Mouse (Mus musculus): ENCODE data around the gene Has1.

DNA sequence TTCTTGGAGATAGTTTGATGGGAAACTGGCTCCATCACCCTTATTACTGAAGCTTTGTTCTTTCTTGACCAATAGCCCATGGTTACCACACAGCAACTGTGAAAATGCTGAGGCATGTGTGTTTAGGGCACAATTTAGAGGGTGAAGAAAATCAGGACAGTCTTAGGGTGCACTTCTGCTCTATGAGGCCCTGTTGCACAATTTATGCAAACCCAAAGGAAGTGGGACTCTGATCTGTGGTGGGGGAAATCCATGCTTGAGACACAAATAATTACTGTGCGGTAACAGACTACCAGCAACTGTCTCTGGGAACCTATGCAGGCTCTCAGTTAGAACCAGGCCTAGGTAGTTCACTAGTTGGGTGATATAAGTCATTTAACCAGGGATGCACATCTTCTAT is 45.8 kb upstream of the Has1 start:
- no peak for TF ChIP-seq POLR2A (IDR thresholded peaks at IDR 0.05; ENCODE audit: low read depth, low read length)
- 0 out of 2 replicates have a peak, but pooled peaks have one; percentile 11 for TF ChIP-seq MAFK (IDR thresholded peaks at IDR 0.05; ENCODE audit: insufficient replicate concordance, low read length)
- no peak for TF ChIP-seq NRF1 (IDR thresholded peaks at IDR 0.05; ENCODE audit: low read depth, low read length)
- no peak for TF ChIP-seq TBP (conservative IDR thresholded peaks at IDR 0.05; ENCODE audit: low read depth, low read length)

Measured in CH12.LX (cell line).